In genomic region chr13:63272602-63273229, GRCm38 (mm10) we compare ENCODE assay signal across 8 mouse cellular contexts.
DNase-seq lines count a peak whose midpoint lies in the region; ATAC-seq and TF ChIP-seq lines count a peak whose summit lies in the region.

No protein-coding gene starts in this region.

- peak overlapping the region; percentile 91 for H3K27ac ChIP-seq in kidney, adult 2 months (ENCODE audit: insufficient read depth, low read depth, low read length)
- peak overlapping the region; percentile 89 for H3K27ac ChIP-seq in lung, embryonic 14.5 days (ENCODE audit: low read depth)

- peak overlapping the region; percentile 59 for H3K4me3 ChIP-seq in kidney, adult 2 months (ENCODE audit: insufficient read depth, low read depth, low read length)
- peak overlapping the region; percentile 37 for H3K4me3 ChIP-seq in lung, embryonic 14.5 days (ENCODE audit: low read depth, low read length)

- no peaks in the 10 kb centered on the region for H3K9me3 ChIP-seq in lung, embryonic 14.5 days (ENCODE audit: low read depth, low read length)

- WGBS in kidney, adult 2 months = 2% methylated on average over 27 of the region's 27 CpGs
- 11% methylated on average over 27 of the region's 27 CpGs for WGBS in lung, embryonic 14.5 days

- H3K4me1 ChIP-seq in kidney, adult 2 months (ENCODE audit: control insufficient read depth, insufficient read depth, low read length) = peaks cover 42% of the 10 kb centered on the region
- peaks cover 23% of the 10 kb centered on the region for H3K4me1 ChIP-seq in lung, embryonic 14.5 days (ENCODE audit: insufficient read depth)

- no peaks in the 10 kb centered on the region for H3K27me3 ChIP-seq in kidney, adult 2 months (replicated peaks; ENCODE audit: control insufficient read depth, insufficient read depth, low read length)
- H3K27me3 ChIP-seq in lung, embryonic 14.5 days (ENCODE audit: insufficient read depth, low read length) = no peaks in the 10 kb centered on the region

- peak; percentile 73 for TF ChIP-seq POLR2A in kidney, adult 2 months (IDR thresholded peaks at IDR 0.05; ENCODE audit: low read depth, low read length)

- ATAC-seq in lung, embryonic 14.5 days (ENCODE audit: insufficient read depth) = peak; percentile 94

- TF ChIP-seq CTCF in kidney, adult 2 months (conservative IDR thresholded peaks at IDR 0.05; ENCODE audit: insufficient read depth, insufficient read length, low read depth, low read length) = no peak
- no peak for TF ChIP-seq CTCF in lung, embryonic 14.5 days (IDR thresholded peaks at IDR 0.05; ENCODE audit: low read depth)

- H3K4me2 ChIP-seq in lung, embryonic 14.5 days = peak overlapping the region; percentile 63

- peak; percentile 81 for DNase-seq in Muller cell, postnatal 12 days (ENCODE audit: inconsistent ontology term)
- peak; percentile 85 for DNase-seq in embryo, embryonic 11 days
- DNase-seq in heart, adult 8-10 months (ENCODE audit: low spot score) = peak; percentile 81
- DNase-seq in kidney, adult 2 months = peak; percentile 83
- DNase-seq in lung, embryonic 14.5 days = peak; percentile 80
- DNase-seq in retina, adult 2 months (ENCODE audit: low read depth, low spot score) = peak; percentile 41
- DNase-seq in right cerebral cortex, adult 18-20 months = no peak
- DNase-seq in thymus, postnatal 14 days = no peak

- H3K9ac ChIP-seq in lung, embryonic 14.5 days = peak overlapping the region; percentile 53

- H3K36me3 ChIP-seq in kidney, adult 2 months (ENCODE audit: control insufficient read depth, insufficient read depth, low read length) = no peaks in the 10 kb centered on the region; the same call in none of the 2 replicates
- peaks cover 16% of the 10 kb centered on the region; the same call in 1 of the 2 replicates for H3K36me3 ChIP-seq in lung, embryonic 14.5 days (ENCODE audit: insufficient read depth)

Comparison
In these comparisons a context has a peak if more than half of its experiments do, and no peak if none do; other contexts are left out.
1. DNase-seq: peak in Muller cell, postnatal 12 days (single experiment), embryo, embryonic 11 days (single experiment), heart, adult 8-10 months (single experiment), kidney, adult 2 months (single experiment), lung, embryonic 14.5 days (single experiment) and retina, adult 2 months (single experiment); none in right cerebral cortex, adult 18-20 months (single experiment) and thymus, postnatal 14 days (single experiment).